Mouse (Mus musculus) forebrain, embryonic 14.5 days (tissue): ENCODE measurements around the gene Rev1. TPM values are rescaled to one million over a fixed set of nuclear protein-coding genes. Genes with fewer than 3 reads are reported as not detected.

Source experiments
- ATAC-seq: fragments of 200-750 bp; cut with Nextera tagmentation; 2 replicates; pipeline ENCODE4 v1.8.0; 2017; ENCODE audit warnings: mild to moderate bottlenecking, moderate library complexity
- DNase-seq: peaks from one replicate; pipeline ENCODE4 v3.0.0-alpha.2; 2015; ENCODE audit warnings: low spot score
- H3K27ac ChIP-seq: fragments of 300-500 bp; sonication (generic); 2 replicates; pipeline ENCODE4 v1.5.1; 2014; ENCODE audit warnings: low read depth, mild to moderate bottlenecking, control low read depth, low read length, moderate library complexity
- H3K27me3 ChIP-seq: fragments of 300-500 bp; sonication (generic); replicated peaks from 2 replicates; pipeline ENCODE4 v1.6.1; 2014; ENCODE audit warnings: low read length, control low read depth, mixed read lengths; ENCODE audit not compliant: control insufficient read depth, insufficient read depth
- H3K36me3 ChIP-seq: fragments of 300-500 bp; sonication (generic); 2 replicates; pipeline ENCODE4 v1.6.1; 2014; ENCODE audit warnings: low read length, control low read depth; ENCODE audit not compliant: control insufficient read depth, insufficient read depth
- H3K4me1 ChIP-seq: fragments of 300-500 bp; sonication (generic); 2 replicates; pipeline ENCODE4 v1.6.1; 2014; ENCODE audit warnings: antibody characterized with exemption, low read length, control low read depth; ENCODE audit not compliant: control insufficient read depth, insufficient read depth
- H3K4me2 ChIP-seq: fragments of 300-500 bp; sonication (generic); 2 replicates; pipeline ENCODE4 v1.6.1; 2014; ENCODE audit warnings: mild to moderate bottlenecking, control low read depth, low read length
- H3K4me3 ChIP-seq: fragments of 300-500 bp; sonication (generic); 2 replicates; pipeline ENCODE4 v1.5.1; 2014; ENCODE audit warnings: low read depth, low read length, control low read depth
- H3K9ac ChIP-seq: fragments of 300-500 bp; sonication (generic); 2 replicates; pipeline ENCODE4 v1.6.1; 2014; ENCODE audit warnings: mild to moderate bottlenecking, low read length, control low read depth, moderate library complexity
- H3K9me3 ChIP-seq: fragments of 300-500 bp; sonication (generic); replicated peaks from 2 replicates; pipeline ENCODE4 v1.6.1; 2016; ENCODE audit warnings: low read length, control low read depth, mixed read lengths; ENCODE audit not compliant: control insufficient read depth
- WGBS: fragments of 180-500 bp; shearing (Covaris S2); extraction: QIAGEN DNeasy Blood & Tissue Kit; methylation state at CpG from one replicate; pipeline ENCODE4 v1.1.7; 2014; 5-methylcytosine and 5-hydroxymethylcytosine counted together
- polyA plus RNA-seq: library from polyadenylated mRNA; unstranded; fragments of >200 nt; fragmentation: Nextera tagmentation; extraction: Ambion mirVana; gene quantifications from 2 replicates; pipeline ENCODE4 v1.2.1, GENCODE M21; 2014

The Rev1 gene
- polyA plus RNA-seq, 1 experiment from 2014 or later: 23.4 TPM

GRCm38 (mm10) chr1:38049562-38049961, 80.0 kb downstream of the Rev1 start:
- H3K4me3 ChIP-seq: no peak overlapping the region
- H3K9me3 ChIP-seq: no peaks in the 10 kb centered on the region
- H3K27ac ChIP-seq: no peak overlapping the region
- no peak overlapping the region for H3K9ac ChIP-seq
- DNase-seq: no peak
- ATAC-seq: no peak
- no peak overlapping the region for H3K4me2 ChIP-seq
- H3K27me3 ChIP-seq: no peaks in the 10 kb centered on the region
- WGBS: 75% methylated on average over 4 of the region's 4 CpGs
- H3K36me3 ChIP-seq: peaks cover 100% of the 10 kb centered on the region
- H3K4me1 ChIP-seq: no peaks in the 10 kb centered on the region

DNA sequence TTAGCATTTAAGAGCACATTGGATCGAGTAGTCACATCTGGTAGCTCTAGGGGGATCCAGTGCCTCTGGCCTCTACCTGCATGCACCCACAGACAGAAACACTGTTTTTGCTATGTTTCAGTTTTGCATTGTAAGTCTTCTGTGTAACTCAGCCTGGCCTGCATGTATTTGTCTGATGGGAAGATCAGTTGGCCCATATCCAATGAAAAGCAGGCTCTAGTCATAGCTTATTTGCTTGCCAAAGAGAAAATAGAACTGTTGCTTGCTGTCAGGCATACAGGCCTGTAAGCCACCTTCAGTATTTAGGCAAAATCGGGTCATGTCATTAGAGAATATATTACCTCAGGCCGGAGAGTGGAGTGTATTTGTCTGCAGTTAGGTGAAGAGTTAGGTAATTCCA, 81.5 kb downstream of the Rev1 start:
- Histone ChIP-seq H3K4me2 (no peak overlapping the region), H3K36me3 (peaks cover 86% of the 10 kb centered on the region), H3K9ac (no peak overlapping the region), H3K4me3 (no peak overlapping the region), H3K27me3 (no peaks in the 10 kb centered on the region), H3K9me3 (no peaks in the 10 kb centered on the region), H3K27ac (no peak overlapping the region), H3K4me1 (no peaks in the 10 kb centered on the region)
- ATAC-seq (no peak), DNase-seq (peak; percentile 19)
- WGBS: 95% methylated on average over 3 of the region's 3 CpGs

DNA sequence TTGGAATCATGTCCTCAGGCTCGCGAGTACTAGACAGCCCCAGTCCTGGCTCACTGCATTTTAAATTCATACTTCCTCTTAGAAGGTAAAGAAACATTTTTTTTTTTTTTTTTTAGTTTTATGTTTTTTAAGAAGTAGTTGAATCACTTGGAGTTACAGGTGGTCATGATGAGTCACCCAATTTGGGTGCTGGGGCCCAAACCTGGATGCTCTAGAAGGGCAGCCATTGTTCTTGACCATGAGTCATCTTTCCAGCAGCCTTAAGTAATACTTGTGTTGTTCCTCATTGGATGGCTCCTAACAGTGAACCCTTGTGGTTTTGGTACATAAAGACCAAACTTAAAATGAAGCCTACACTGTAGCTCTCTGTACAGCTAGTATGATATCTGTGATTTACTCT, 90.7 kb downstream of the Rev1 start:
- WGBS: 98% methylated on average over 2 of the region's 2 CpGs
- ATAC-seq (no peak), DNase-seq (no peak)
- no peaks in the 10 kb centered on the region for H3K9me3 ChIP-seq
- no peaks in the 10 kb centered on the region for H3K4me1 ChIP-seq
- no peak overlapping the region for H3K4me2 ChIP-seq
- H3K27ac ChIP-seq: no peak overlapping the region
- H3K27me3 ChIP-seq: no peaks in the 10 kb centered on the region
- H3K36me3 ChIP-seq: peaks cover 80% of the 10 kb centered on the region
- H3K9ac ChIP-seq: no peak overlapping the region
- H3K4me3 ChIP-seq: no peak overlapping the region

- no peak for ATAC-seq
- Histone ChIP-seq H3K4me2 (no peak overlapping the region), H3K4me3 (no peak overlapping the region), H3K9me3 (no peaks in the 10 kb centered on the region), H3K4me1 (no peaks in the 10 kb centered on the region), H3K27ac (no peak overlapping the region), H3K9ac (no peak overlapping the region), H3K36me3 (peaks cover 85% of the 10 kb centered on the region), H3K27me3 (no peaks in the 10 kb centered on the region)
- DNase-seq: no peak
- 88% methylated on average over 5 of the region's 5 CpGs for WGBS
These were observed 92.2 kb downstream of the Rev1 start for GRCm38 (mm10) chr1:38037375-38037774.

- Histone ChIP-seq H3K27me3 (no peaks in the 10 kb centered on the region), H3K27ac (no peak overlapping the region), H3K4me1 (no peaks in the 10 kb centered on the region), H3K4me2 (no peak overlapping the region), H3K4me3 (no peak overlapping the region), H3K36me3 (peaks cover 77% of the 10 kb centered on the region), H3K9me3 (no peaks in the 10 kb centered on the region), H3K9ac (no peak overlapping the region)
- no peak for DNase-seq
- ATAC-seq: no peak
- 89% methylated on average over 4 of the region's 4 CpGs for WGBS
These were observed 94.1 kb downstream of the Rev1 start for GRCm38 (mm10) chr1:38035521-38035920.

GRCm38 (mm10) chr1:38031391-38031790, 98.2 kb downstream of the Rev1 start:
- no peak overlapping the region for H3K9ac ChIP-seq
- no peaks in the 10 kb centered on the region for H3K4me1 ChIP-seq
- peaks cover 45% of the 10 kb centered on the region for H3K36me3 ChIP-seq
- no peak overlapping the region for H3K4me3 ChIP-seq
- H3K4me2 ChIP-seq: no peak overlapping the region
- H3K9me3 ChIP-seq: no peaks in the 10 kb centered on the region
- DNase-seq (no peak), ATAC-seq (no peak)
- 95% methylated on average over 5 of the region's 5 CpGs for WGBS
- H3K27me3 ChIP-seq: no peaks in the 10 kb centered on the region
- H3K27ac ChIP-seq: no peak overlapping the region

GRCm38 (mm10) chr1:38027301-38027700, 102.3 kb downstream of the Rev1 start:
- H3K4me3 ChIP-seq: no peak overlapping the region
- H3K4me1 ChIP-seq: no peaks in the 10 kb centered on the region
- no peaks in the 10 kb centered on the region for H3K27me3 ChIP-seq
- H3K36me3 ChIP-seq: peaks cover 34% of the 10 kb centered on the region
- WGBS: 91% methylated on average over 7 of the region's 7 CpGs
- no peaks in the 10 kb centered on the region for H3K9me3 ChIP-seq
- no peak overlapping the region for H3K27ac ChIP-seq
- no peak overlapping the region for H3K4me2 ChIP-seq
- H3K9ac ChIP-seq: no peak overlapping the region
- DNase-seq (no peak), ATAC-seq (no peak)

GRCm38 (mm10) chr1:38014551-38015203, 114.9 kb downstream of the Rev1 start:
- 90% methylated on average over 2 of the region's 2 CpGs for WGBS
- no peak for ATAC-seq
- no peaks in the 10 kb centered on the region for H3K27me3 ChIP-seq
- no peak overlapping the region for H3K4me2 ChIP-seq
- no peaks in the 10 kb centered on the region for H3K4me1 ChIP-seq
- no peak overlapping the region for H3K9ac ChIP-seq
- H3K4me3 ChIP-seq: no peak overlapping the region
- DNase-seq: no peak
- H3K27ac ChIP-seq: no peak overlapping the region
- H3K9me3 ChIP-seq: no peaks in the 10 kb centered on the region
- H3K36me3 ChIP-seq: peaks cover 16% of the 10 kb centered on the region

DNA sequence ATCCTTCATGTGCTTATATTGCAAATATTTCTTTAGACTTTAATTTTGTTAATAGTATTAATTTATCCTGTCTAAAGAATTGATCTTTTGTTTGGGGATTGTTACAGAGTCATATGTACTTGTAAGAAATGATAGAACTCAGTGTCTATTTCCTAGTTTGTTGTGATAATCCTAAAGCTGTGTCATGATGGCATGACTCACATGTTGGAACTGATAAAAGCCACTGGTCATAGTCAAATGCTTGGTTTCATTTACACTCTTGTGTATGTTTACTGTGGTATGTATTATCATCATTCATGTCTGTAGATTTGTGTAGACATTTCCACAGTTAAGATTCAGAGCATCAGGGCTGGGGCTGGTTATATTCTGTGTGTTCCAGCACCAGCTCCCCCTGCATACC, 117.1 kb downstream of the Rev1 start:
- H3K36me3 ChIP-seq: no peaks in the 10 kb centered on the region
- no peak overlapping the region for H3K4me2 ChIP-seq
- H3K27me3 ChIP-seq: no peaks in the 10 kb centered on the region
- H3K4me1 ChIP-seq: no peaks in the 10 kb centered on the region
- no peak for DNase-seq
- ATAC-seq: no peak
- H3K4me3 ChIP-seq: no peak overlapping the region
- H3K9me3 ChIP-seq: no peaks in the 10 kb centered on the region
- H3K27ac ChIP-seq: no peak overlapping the region
- no peak overlapping the region for H3K9ac ChIP-seq
